Mouse (Mus musculus): ENCODE data around the gene Fgf4. TPM values are rescaled to one million over a fixed set of nuclear protein-coding genes. Genes with fewer than 3 reads are reported as not detected.

Fgf4 gene
- polyA plus RNA-seq, 1 experiment from 2014 or later: not detected

DNA sequence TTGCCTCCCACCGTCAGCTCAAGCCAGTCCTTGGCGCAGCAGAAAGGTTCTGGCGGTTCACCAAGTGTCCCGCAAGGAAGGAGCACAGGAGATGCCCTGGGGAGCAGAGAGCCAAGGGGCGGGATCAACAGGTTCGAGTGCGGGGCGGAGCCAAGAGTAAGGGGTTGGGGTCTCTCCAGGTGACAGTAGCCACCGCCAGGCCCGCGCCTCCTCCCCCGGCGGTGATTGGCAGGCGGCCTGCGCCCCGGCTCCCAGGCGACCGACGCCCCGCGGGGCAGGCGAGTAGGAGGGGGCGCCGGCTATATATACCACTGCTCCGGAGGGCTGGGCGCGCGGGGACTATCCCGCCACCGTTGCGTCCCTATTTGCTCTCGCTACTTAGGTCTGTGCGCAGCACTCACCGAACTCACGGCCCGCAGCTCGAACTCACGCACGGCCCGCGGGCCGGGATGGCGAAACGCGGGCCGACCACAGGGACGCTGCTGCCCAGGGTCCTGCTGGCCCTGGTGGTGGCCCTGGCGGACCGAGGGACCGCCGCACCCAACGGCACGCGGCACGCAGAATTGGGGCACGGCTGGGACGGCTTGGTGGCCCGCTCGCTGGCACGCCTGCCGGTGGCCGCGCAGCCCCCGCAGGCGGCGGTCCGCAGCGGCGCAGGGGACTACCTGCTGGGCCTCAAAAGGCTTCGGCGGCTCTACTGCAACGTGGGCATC, 14.0 kb downstream of the Fgf4 start:
- under 1% methylated on average over 60 of the region's 72 CpGs for WGBS
- Histone ChIP-seq H3K4me1 (replicated peaks; ENCODE audit: control insufficient read depth, insufficient read depth, low read length) (peaks cover 8% of the 10 kb centered on the region; the same call in 1 of the 2 replicates), H3K27ac (ENCODE audit: low read depth, low read length) (no peak overlapping the region), H3K4me3 (ENCODE audit: low read depth, low read length) (peak overlapping the region; percentile 25), H3K9me3 (ENCODE audit: control insufficient read depth, low read length) (no peaks in the 10 kb centered on the region), H3K36me3 (ENCODE audit: control insufficient read depth, insufficient read depth, low read length) (no peaks in the 10 kb centered on the region), H3K4me2 (replicated peaks; ENCODE audit: low read depth, low read length) (peak overlapping the region; percentile 32), H3K9ac (ENCODE audit: low read depth, low read length) (no peak overlapping the region), H3K27me3 (ENCODE audit: control insufficient read depth, insufficient read depth, low read length) (peaks cover 65% of the 10 kb centered on the region)
- peak; percentile 44 for DNase-seq (ENCODE audit: low spot score)
- ATAC-seq (ENCODE audit: low FRiP score): no peak

- under 1% methylated on average over 27 of the region's 28 CpGs for WGBS
- H3K4me2 ChIP-seq (replicated peaks; ENCODE audit: low read depth, low read length): peak overlapping the region; percentile 32
- no peaks in the 10 kb centered on the region for H3K9me3 ChIP-seq (ENCODE audit: control insufficient read depth, low read length)
- DNase-seq (ENCODE audit: low spot score) (peak; percentile 48), ATAC-seq (ENCODE audit: low FRiP score) (no peak)
- H3K9ac ChIP-seq (ENCODE audit: low read depth, low read length): no peak overlapping the region
- no peak overlapping the region for H3K27ac ChIP-seq (ENCODE audit: low read depth, low read length)
- no peaks in the 10 kb centered on the region for H3K36me3 ChIP-seq (ENCODE audit: control insufficient read depth, insufficient read depth, low read length)
- H3K27me3 ChIP-seq (ENCODE audit: control insufficient read depth, insufficient read depth, low read length): peaks cover 66% of the 10 kb centered on the region
- peaks cover 8% of the 10 kb centered on the region; the same call in 1 of the 2 replicates for H3K4me1 ChIP-seq (replicated peaks; ENCODE audit: control insufficient read depth, insufficient read depth, low read length)
- peak overlapping the region; percentile 13 for H3K4me3 ChIP-seq (ENCODE audit: low read depth, low read length)
These were observed 14.6 kb downstream of the Fgf4 start for GRCm38 (mm10) chr7:144861769-144862070.

DNA sequence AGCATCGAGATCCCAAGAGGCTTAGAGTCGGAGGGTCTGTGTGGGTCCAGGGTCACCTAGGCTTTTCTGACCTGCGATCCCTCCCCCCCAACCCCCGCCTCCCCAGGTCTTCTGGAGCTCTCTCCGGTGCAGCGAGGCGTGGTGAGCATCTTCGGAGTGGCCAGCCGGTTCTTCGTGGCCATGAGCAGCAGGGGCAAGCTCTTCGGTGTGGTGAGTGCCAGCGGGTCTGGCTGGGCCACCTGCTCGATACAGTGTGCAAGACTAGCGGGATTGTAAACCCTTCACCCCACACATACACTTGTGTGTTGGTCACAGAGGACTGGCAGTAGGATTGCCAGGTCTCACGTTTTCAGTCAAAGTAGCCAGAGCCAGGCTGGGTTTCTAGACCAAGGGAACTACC, 15.0 kb downstream of the Fgf4 start:
- ATAC-seq (ENCODE audit: low FRiP score): no peak
- H3K4me1 ChIP-seq (replicated peaks; ENCODE audit: control insufficient read depth, insufficient read depth, low read length): peaks cover 8% of the 10 kb centered on the region; the same call in 1 of the 2 replicates
- peak; percentile 43 for DNase-seq (ENCODE audit: low spot score)
- H3K27me3 ChIP-seq (ENCODE audit: control insufficient read depth, insufficient read depth, low read length): peaks cover 66% of the 10 kb centered on the region
- H3K36me3 ChIP-seq (ENCODE audit: control insufficient read depth, insufficient read depth, low read length): no peaks in the 10 kb centered on the region
- no peaks in the 10 kb centered on the region for H3K9me3 ChIP-seq (ENCODE audit: control insufficient read depth, low read length)
- no peak overlapping the region for H3K4me2 ChIP-seq (replicated peaks; ENCODE audit: low read depth, low read length)
- H3K4me3 ChIP-seq (ENCODE audit: low read depth, low read length): peak overlapping the region; percentile 13; the same call in 1 of the 2 replicates
- under 1% methylated on average over 15 of the region's 15 CpGs for WGBS
- H3K27ac ChIP-seq (ENCODE audit: low read depth, low read length): no peak overlapping the region
- H3K9ac ChIP-seq (ENCODE audit: low read depth, low read length): no peak overlapping the region

GRCm38 (mm10) chr7:144862712-144863111, 15.5 kb downstream of the Fgf4 start:
- H3K4me1 ChIP-seq (replicated peaks; ENCODE audit: control insufficient read depth, insufficient read depth, low read length): peaks cover 8% of the 10 kb centered on the region; the same call in 1 of the 2 replicates
- no peaks in the 10 kb centered on the region for H3K36me3 ChIP-seq (ENCODE audit: control insufficient read depth, insufficient read depth, low read length)
- H3K27me3 ChIP-seq (ENCODE audit: control insufficient read depth, insufficient read depth, low read length): peaks cover 66% of the 10 kb centered on the region
- no peak overlapping the region for H3K27ac ChIP-seq (ENCODE audit: low read depth, low read length)
- H3K9ac ChIP-seq (ENCODE audit: low read depth, low read length): no peak overlapping the region
- no peak overlapping the region for H3K4me2 ChIP-seq (replicated peaks; ENCODE audit: low read depth, low read length)
- H3K9me3 ChIP-seq (ENCODE audit: control insufficient read depth, low read length): no peaks in the 10 kb centered on the region
- H3K4me3 ChIP-seq (ENCODE audit: low read depth, low read length): no peak overlapping the region
- DNase-seq (ENCODE audit: low spot score): peak; percentile 43
- no peak for ATAC-seq (ENCODE audit: low FRiP score)
- 2% methylated on average over 18 of the region's 18 CpGs for WGBS

GRCm38 (mm10) chr7:144863196-144863595, 16.0 kb downstream of the Fgf4 start:
- peaks cover 8% of the 10 kb centered on the region; the same call in 1 of the 2 replicates for H3K4me1 ChIP-seq (replicated peaks; ENCODE audit: control insufficient read depth, insufficient read depth, low read length)
- H3K4me2 ChIP-seq (replicated peaks; ENCODE audit: low read depth, low read length): no peak overlapping the region
- peak; percentile 51 for DNase-seq (ENCODE audit: low spot score)
- H3K36me3 ChIP-seq (ENCODE audit: control insufficient read depth, insufficient read depth, low read length): no peaks in the 10 kb centered on the region
- H3K27me3 ChIP-seq (ENCODE audit: control insufficient read depth, insufficient read depth, low read length): peaks cover 66% of the 10 kb centered on the region
- no peak overlapping the region for H3K9ac ChIP-seq (ENCODE audit: low read depth, low read length)
- WGBS: 2% methylated on average over 11 of the region's 11 CpGs
- no peak overlapping the region for H3K27ac ChIP-seq (ENCODE audit: low read depth, low read length)
- no peaks in the 10 kb centered on the region for H3K9me3 ChIP-seq (ENCODE audit: control insufficient read depth, low read length)
- ATAC-seq (ENCODE audit: low FRiP score): no peak
- H3K4me3 ChIP-seq (ENCODE audit: low read depth, low read length): no peak overlapping the region

DNA sequence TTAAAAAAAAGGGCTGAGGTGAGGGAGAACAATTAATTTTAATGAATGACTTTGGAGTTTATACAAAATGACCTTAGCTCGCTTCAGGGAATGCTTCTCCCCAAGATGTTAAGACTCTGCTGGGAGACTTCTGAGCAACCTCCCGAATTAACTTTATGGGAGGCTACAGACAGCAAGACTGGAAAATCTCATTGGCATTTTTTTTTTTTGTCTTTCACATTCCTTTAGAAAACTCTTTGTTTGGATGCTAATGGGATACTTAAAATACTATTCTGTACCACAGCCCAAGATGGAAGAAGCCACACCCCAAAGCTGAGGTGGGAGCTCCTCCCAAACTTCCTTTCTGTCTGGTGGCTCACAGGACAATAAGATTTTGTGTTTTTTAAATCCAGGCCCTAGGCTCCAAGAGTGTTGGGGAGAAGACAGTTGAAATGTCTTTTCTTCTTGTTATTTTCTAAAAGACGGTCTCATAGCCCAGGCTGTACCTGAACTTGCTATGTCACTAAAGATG, 17.0 kb downstream of the Fgf4 start:
- H3K4me1 ChIP-seq (replicated peaks; ENCODE audit: control insufficient read depth, insufficient read depth, low read length): peaks cover 8% of the 10 kb centered on the region; the same call in 1 of the 2 replicates
- 50% methylated on average over 3 of the region's 3 CpGs for WGBS
- peaks cover 63% of the 10 kb centered on the region for H3K27me3 ChIP-seq (ENCODE audit: control insufficient read depth, insufficient read depth, low read length)
- DNase-seq (ENCODE audit: low spot score): no peak
- ATAC-seq (ENCODE audit: low FRiP score): no peak
- no peak overlapping the region for H3K4me3 ChIP-seq (ENCODE audit: low read depth, low read length)
- no peak overlapping the region for H3K4me2 ChIP-seq (replicated peaks; ENCODE audit: low read depth, low read length)
- no peak overlapping the region for H3K9ac ChIP-seq (ENCODE audit: low read depth, low read length)
- H3K36me3 ChIP-seq (ENCODE audit: control insufficient read depth, insufficient read depth, low read length): no peaks in the 10 kb centered on the region
- no peaks in the 10 kb centered on the region for H3K9me3 ChIP-seq (ENCODE audit: control insufficient read depth, low read length)
- H3K27ac ChIP-seq (ENCODE audit: low read depth, low read length): no peak overlapping the region

DNA sequence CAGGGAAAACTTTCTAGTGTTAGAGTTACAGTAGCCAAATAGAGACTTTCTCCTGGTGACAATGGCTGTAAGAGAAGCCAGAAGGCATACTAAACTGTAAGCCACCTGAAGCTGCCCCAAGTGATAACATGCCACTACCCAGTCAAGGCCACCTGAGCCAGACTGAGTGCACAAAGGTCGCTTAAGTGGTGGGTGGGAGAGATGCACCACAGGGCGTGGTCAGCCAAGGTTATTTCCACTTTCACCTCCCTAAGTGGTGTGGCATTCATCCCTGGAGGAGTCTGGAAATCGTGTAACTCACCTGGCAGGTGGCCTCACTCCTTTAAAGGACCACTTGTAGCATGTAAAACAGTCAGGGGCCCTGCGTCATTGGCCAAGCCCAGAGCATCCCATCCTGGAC, 20.0 kb downstream of the Fgf4 start:
- no peak for DNase-seq (ENCODE audit: low spot score)
- 71% methylated on average over 4 of the region's 4 CpGs for WGBS
- ATAC-seq (ENCODE audit: low FRiP score): no peak
- Histone ChIP-seq H3K9ac (ENCODE audit: low read depth, low read length) (no peak overlapping the region), H3K9me3 (ENCODE audit: control insufficient read depth, low read length) (no peaks in the 10 kb centered on the region), H3K27me3 (ENCODE audit: control insufficient read depth, insufficient read depth, low read length) (peaks cover 34% of the 10 kb centered on the region), H3K27ac (ENCODE audit: low read depth, low read length) (no peak overlapping the region), H3K4me2 (replicated peaks; ENCODE audit: low read depth, low read length) (no peak overlapping the region), H3K4me1 (replicated peaks; ENCODE audit: control insufficient read depth, insufficient read depth, low read length) (0 out of 2 replicates have a peak, but pooled peaks cover under 1% of the 10 kb centered on the region), H3K4me3 (ENCODE audit: low read depth, low read length) (no peak overlapping the region), H3K36me3 (ENCODE audit: control insufficient read depth, insufficient read depth, low read length) (no peaks in the 10 kb centered on the region)

DNA sequence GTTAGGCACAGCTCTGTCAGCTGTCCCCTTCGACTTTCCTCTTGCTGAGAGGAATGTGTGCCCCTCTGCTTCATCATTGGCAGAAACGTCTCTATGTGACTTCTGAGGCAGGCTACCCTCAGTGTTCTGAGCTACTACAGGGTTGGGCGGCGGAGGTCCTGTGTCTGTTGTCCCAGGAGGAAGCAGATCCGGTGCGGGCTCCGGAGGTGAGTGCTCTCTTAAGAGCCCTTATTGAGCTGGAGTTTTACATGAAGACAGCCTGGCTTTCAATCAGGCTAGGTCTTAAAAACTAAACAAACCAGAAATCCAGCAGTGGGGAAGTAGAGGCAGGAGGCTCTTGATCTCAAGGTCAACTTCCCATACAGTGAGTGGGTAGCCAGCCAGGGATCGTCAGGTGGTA, 20.4 kb downstream of the Fgf4 start:
- no peak for DNase-seq (ENCODE audit: low spot score)
- H3K27ac ChIP-seq (ENCODE audit: low read depth, low read length): no peak overlapping the region
- no peak overlapping the region for H3K9ac ChIP-seq (ENCODE audit: low read depth, low read length)
- no peak overlapping the region for H3K4me3 ChIP-seq (ENCODE audit: low read depth, low read length)
- peaks cover 30% of the 10 kb centered on the region for H3K27me3 ChIP-seq (ENCODE audit: control insufficient read depth, insufficient read depth, low read length)
- no peak for ATAC-seq (ENCODE audit: low FRiP score)
- no peaks in the 10 kb centered on the region for H3K36me3 ChIP-seq (ENCODE audit: control insufficient read depth, insufficient read depth, low read length)
- no peak overlapping the region for H3K4me2 ChIP-seq (replicated peaks; ENCODE audit: low read depth, low read length)
- no peaks in the 10 kb centered on the region for H3K9me3 ChIP-seq (ENCODE audit: control insufficient read depth, low read length)
- 78% methylated on average over 8 of the region's 8 CpGs for WGBS
- H3K4me1 ChIP-seq (replicated peaks; ENCODE audit: control insufficient read depth, insufficient read depth, low read length): no peaks in the 10 kb centered on the region

DNA sequence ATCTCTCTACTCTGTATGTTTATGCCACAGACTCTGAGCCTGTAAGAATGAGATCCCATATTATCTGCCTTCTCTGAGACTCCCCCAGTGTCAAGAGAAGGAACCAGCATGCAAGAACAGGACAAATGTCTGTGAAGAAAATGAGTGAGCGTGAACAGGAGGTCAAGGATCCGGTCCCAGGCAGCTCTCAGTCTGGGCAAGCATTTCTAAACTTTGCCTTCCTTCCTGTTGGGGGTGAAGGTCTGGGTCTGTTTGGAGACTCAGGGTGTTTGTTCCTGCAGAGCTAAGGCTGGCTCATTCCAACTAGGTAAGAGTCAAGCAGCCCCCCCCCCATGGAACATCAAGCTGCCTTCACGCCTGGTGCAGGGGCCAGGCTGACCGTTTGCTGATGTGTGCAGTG, 25.3 kb downstream of the Fgf4 start:
- Histone ChIP-seq H3K4me3 (ENCODE audit: low read depth, low read length) (no peak overlapping the region), H3K27ac (ENCODE audit: low read depth, low read length) (no peak overlapping the region), H3K9me3 (ENCODE audit: control insufficient read depth, low read length) (no peaks in the 10 kb centered on the region), H3K4me2 (replicated peaks; ENCODE audit: low read depth, low read length) (no peak overlapping the region), H3K36me3 (ENCODE audit: control insufficient read depth, insufficient read depth, low read length) (no peaks in the 10 kb centered on the region), H3K27me3 (ENCODE audit: control insufficient read depth, insufficient read depth, low read length) (no peaks in the 10 kb centered on the region), H3K9ac (ENCODE audit: low read depth, low read length) (no peak overlapping the region), H3K4me1 (replicated peaks; ENCODE audit: control insufficient read depth, insufficient read depth, low read length) (no peaks in the 10 kb centered on the region)
- no peak for DNase-seq (ENCODE audit: low spot score)
- 60% methylated on average over 4 of the region's 4 CpGs for WGBS
- ATAC-seq (ENCODE audit: low FRiP score): no peak

Measured in hindbrain, embryonic 11.5 days (tissue).